21 mouse cellular contexts compared by ENCODE assay signal in genomic region chr6:95545296-95545695, GRCm38 (mm10).
DNase-seq lines count a peak whose midpoint lies in the region; ATAC-seq lines count a peak whose summit lies in the region.
"Had no signal": no experiment of that assay in that cellular context is flagged by ENCODE, and none has a peak within 500 bp of the region (broad histone marks: within the 10 kb centered on the region; RNA-seq: fewer than 3 reads in every experiment).

No protein-coding gene starts in this region.

- peaks cover 34% of the 10 kb centered on the region for H3K27me3 ChIP-seq in midbrain, embryonic 13.5 days
- peaks cover 10% of the 10 kb centered on the region; the same call in 1 of the 2 replicates for H3K27me3 ChIP-seq in midbrain, embryonic 15.5 days (replicated peaks)
- H3K27me3 ChIP-seq: CH12.LX; embryonic facial prominence, embryonic 13.5 days; heart, embryonic 15.5 days; Patski had no signal

- no peaks in the 10 kb centered on the region for H3K36me3 ChIP-seq in midbrain, embryonic 13.5 days
- no peaks in the 10 kb centered on the region for H3K36me3 ChIP-seq in midbrain, embryonic 15.5 days (replicated peaks)
- H3K36me3 ChIP-seq: forebrain, embryonic 12.5 days; heart, embryonic 15.5 days; hindbrain, embryonic 10.5 days had no signal

- no peak for ATAC-seq in midbrain, embryonic 13.5 days
- no peak for ATAC-seq in midbrain, embryonic 15.5 days (replicated peaks)
- ATAC-seq: activated CD4-positive, CD25-positive, alpha-beta regulatory T cell, adult 4 months; Patski had no signal

- no peak overlapping the region for H3K9ac ChIP-seq in midbrain, embryonic 13.5 days (replicated peaks)
- no peak overlapping the region for H3K9ac ChIP-seq in midbrain, embryonic 15.5 days
- H3K9ac ChIP-seq: embryonic facial prominence, embryonic 13.5 days; forebrain, embryonic 12.5 days; heart, embryonic 15.5 days; hindbrain, embryonic 14.5 days had no signal

- peak; percentile 6 for DNase-seq in adrenal gland, adult 8-10 months
- no peak for DNase-seq in adrenal gland, postnatal 25 days
- DNase-seq in adrenal gland, postnatal 10 days, result peak; percentile 15
- DNase-seq in testis, postnatal 14 days (ENCODE audit: low spot score), result peak; percentile 11
- DNase-seq: cerebellum, adult 11-12 months; cerebellum, adult 9-11 months; cerebellum, postnatal 36 days; gastrocnemius, postnatal 10 days; heart, adult 2 months; heart, postnatal 14 days had no signal

- peaks cover 16% of the 10 kb centered on the region for H3K4me1 ChIP-seq in midbrain, embryonic 13.5 days (replicated peaks)
- peaks cover 3% of the 10 kb centered on the region; the same call in 1 of the 2 replicates for H3K4me1 ChIP-seq in midbrain, embryonic 15.5 days

- no peak overlapping the region for H3K4me3 ChIP-seq in midbrain, embryonic 13.5 days (replicated peaks)
- no peak overlapping the region for H3K4me3 ChIP-seq in midbrain, embryonic 15.5 days
- H3K4me3 ChIP-seq: embryonic facial prominence, embryonic 13.5 days; forebrain, embryonic 12.5 days; heart, adult 2 months; heart, embryonic 15.5 days; hindbrain, embryonic 10.5 days had no signal

- no peak overlapping the region for H3K4me2 ChIP-seq in midbrain, embryonic 13.5 days (replicated peaks)
- no peak overlapping the region for H3K4me2 ChIP-seq in midbrain, embryonic 15.5 days
- H3K4me2 ChIP-seq: embryonic facial prominence, embryonic 13.5 days; forebrain, embryonic 12.5 days; heart, embryonic 11.5 days; heart, embryonic 15.5 days; hindbrain, embryonic 14.5 days had no signal

- no peaks in the 10 kb centered on the region for H3K9me3 ChIP-seq in midbrain, embryonic 13.5 days
- no peaks in the 10 kb centered on the region for H3K9me3 ChIP-seq in midbrain, embryonic 15.5 days
- H3K9me3 ChIP-seq: embryonic facial prominence, embryonic 13.5 days; forebrain, embryonic 12.5 days; heart, embryonic 15.5 days; hindbrain, embryonic 10.5 days had no signal

- H3K27ac ChIP-seq in midbrain, embryonic 13.5 days, result 0 out of 2 replicates have a peak overlapping the region, but pooled peaks have one; percentile 9
- no peak overlapping the region for H3K27ac ChIP-seq in midbrain, embryonic 15.5 days
- H3K27ac ChIP-seq: embryonic facial prominence, embryonic 13.5 days; forebrain, embryonic 12.5 days; heart, adult 2 months; heart, embryonic 15.5 days; hindbrain, embryonic 10.5 days; hindbrain, embryonic 14.5 days had no signal

- WGBS in midbrain, embryonic 13.5 days, result 79% methylated on average over 3 of the region's 3 CpGs
- 81% methylated on average over 3 of the region's 3 CpGs for WGBS in midbrain, embryonic 15.5 days
